1 mouse cellular context compared by ENCODE assay signal in genomic region chr11:49243727-49244594, GRCm38 (mm10).
TF ChIP-seq lines count a peak whose summit lies in the region.

TSS of gene Mgat1 (plus strand) at chr11:49244191.

TF ChIP-seq in CH12.LX, 34 proteins besides CTCF, POLR2A, EP300 and RAD21 (continued from another document):
- TF ChIP-seq JUN (IDR thresholded peaks at IDR 0.05; ENCODE audit: insufficient read depth, low read depth, low read length) (no peak), MAZ (IDR thresholded peaks at IDR 0.05; ENCODE audit: low read depth, low read length) (peak; percentile 51; the same call in 1 of the 2 replicates), ZKSCAN1 (IDR thresholded peaks at IDR 0.05; ENCODE audit: borderline replicate concordance, low read depth, low read length) (no peak), MXI1 (IDR thresholded peaks at IDR 0.05; ENCODE audit: low read depth, low read length) (peak; percentile 84), MAFK (IDR thresholded peaks at IDR 0.05; ENCODE audit: insufficient replicate concordance, low read length) (0 out of 2 replicates have a peak, but pooled peaks have one; percentile 15), NELFE (IDR thresholded peaks at IDR 0.05; ENCODE audit: low read depth, low read length) (peak; percentile 17; the same call in 1 of the 2 replicates), SMC3 (IDR thresholded peaks at IDR 0.05; ENCODE audit: low read depth, low read length) (no peak; the same call in none of the 2 replicates), BHLHE40 (IDR thresholded peaks at IDR 0.05; ENCODE audit: low read depth, low read length) (peak; percentile 81), TBP (conservative IDR thresholded peaks at IDR 0.05; ENCODE audit: low read depth, low read length) (0 out of 2 replicates have a peak, but pooled peaks have one; percentile 2), KAT2A (IDR thresholded peaks at IDR 0.05; ENCODE audit: insufficient replicate concordance, low read length) (peak; percentile 51; the same call in 1 of the 2 replicates), ZNF384 (IDR thresholded peaks at IDR 0.05; ENCODE audit: low read depth, low read length) (0 out of 2 replicates have a peak, but pooled peaks have one; percentile 10), ZC3H11A (IDR thresholded peaks at IDR 0.05; ENCODE audit: low read depth, low read length) (no peak), RCOR1 (conservative IDR thresholded peaks at IDR 0.05; ENCODE audit: low read depth, low read length) (peak; percentile 65; the same call in 1 of the 2 replicates), CHD1 (IDR thresholded peaks at IDR 0.05; ENCODE audit: low read depth, low read length) (peak; percentile 84), CHD2 (IDR thresholded peaks at IDR 0.05; ENCODE audit: low read length) (no peak; the same call in none of the 2 replicates), SIN3A (IDR thresholded peaks at IDR 0.05; ENCODE audit: low read length) (peak; percentile 88), USF2 (conservative IDR thresholded peaks at IDR 0.05; ENCODE audit: low read depth, low read length) (no peak), UBTF (IDR thresholded peaks at IDR 0.05; ENCODE audit: low read depth, low read length) (no peak), PAX5 (IDR thresholded peaks at IDR 0.05; ENCODE audit: low read length) (no peak)
